In genomic region chr1:168313772-168314171, GRCm38 (mm10) we compare ENCODE assay signal across 19 mouse cellular contexts.
DNase-seq lines count a peak whose midpoint lies in the region; ATAC-seq and TF ChIP-seq lines count a peak whose summit lies in the region.
"Had no signal": no experiment of that assay in that cellular context is flagged by ENCODE, and none has a peak within 500 bp of the region (broad histone marks: within the 10 kb centered on the region; RNA-seq: fewer than 3 reads in every experiment).

No protein-coding gene starts in this region.

- no peak for TF ChIP-seq EP300 in liver, postnatal 0 days (IDR thresholded peaks at IDR 0.05; ENCODE audit: low read depth)
- no peak for TF ChIP-seq EP300 in MEL (IDR thresholded peaks at IDR 0.05; ENCODE audit: low read depth in 1 of 2, low read length in 2 of 2)

- peaks cover 87% of the 10 kb centered on the region for H3K4me1 ChIP-seq in liver, embryonic 12.5 days
- H3K4me1 ChIP-seq in liver, postnatal 0 days (ENCODE audit: insufficient read depth), result peaks cover 21% of the 10 kb centered on the region
- H3K4me1 ChIP-seq in MEL (ENCODE audit: control insufficient read depth in 1 of 2, insufficient read depth in 2 of 2, low read length in 2 of 2), result peaks cover 18 to 20% of the 10 kb centered on the region in 2 experiments
- peaks cover 76% of the 10 kb centered on the region for H3K4me1 ChIP-seq in liver, embryonic 15.5 days (replicated peaks)
- peaks cover 27% of the 10 kb centered on the region for H3K4me1 ChIP-seq in hindbrain, embryonic 10.5 days (replicated peaks)
- H3K4me1 ChIP-seq in cerebellum, adult 2 months (ENCODE audit: control insufficient read depth, insufficient read depth, low read length), result peaks cover 4% of the 10 kb centered on the region

- H3K4me2 ChIP-seq in liver, embryonic 12.5 days, result no peak overlapping the region
- H3K4me2 ChIP-seq in liver, postnatal 0 days (ENCODE audit: low read depth, low read length), result no peak overlapping the region
- H3K4me2 ChIP-seq in liver, embryonic 15.5 days, result no peak overlapping the region
- H3K4me2 ChIP-seq: embryonic facial prominence, embryonic 13.5 days; forebrain, embryonic 12.5 days; hindbrain, embryonic 15.5 days had no signal

- H3K27ac ChIP-seq in liver, embryonic 12.5 days, result peak overlapping the region; percentile 74
- no peak overlapping the region for H3K27ac ChIP-seq in liver, postnatal 0 days (ENCODE audit: low read depth)
- peak overlapping the region; percentile 51 for H3K27ac ChIP-seq in MEL (ENCODE audit: control insufficient read depth, low read depth, low read length)
- H3K27ac ChIP-seq in liver, embryonic 15.5 days (replicated peaks), result peak overlapping the region; percentile 92
- H3K27ac ChIP-seq in hindbrain, embryonic 10.5 days, result no peak overlapping the region
- H3K27ac ChIP-seq in cerebellum, adult 2 months (ENCODE audit: insufficient read depth, low read length), result no peak overlapping the region
- H3K27ac ChIP-seq: embryonic facial prominence, embryonic 13.5 days; forebrain, embryonic 12.5 days; hindbrain, embryonic 15.5 days had no signal

- no peak for TF ChIP-seq RAD21 in MEL (IDR thresholded peaks at IDR 0.05; ENCODE audit: low read depth, low read length)

- H3K9ac ChIP-seq in liver, embryonic 12.5 days, result peak overlapping the region; percentile 52; the same call in 1 of the 2 replicates
- H3K9ac ChIP-seq in liver, postnatal 0 days (replicated peaks), result no peak overlapping the region
- no peak overlapping the region for H3K9ac ChIP-seq in MEL (ENCODE audit: control insufficient read depth, low read depth, low read length, poor library complexity, severe bottlenecking)
- no peak overlapping the region for H3K9ac ChIP-seq in liver, embryonic 15.5 days
- H3K9ac ChIP-seq: embryonic facial prominence, embryonic 13.5 days; forebrain, embryonic 12.5 days; hindbrain, embryonic 15.5 days had no signal

- TF ChIP-seq CTCF in liver, postnatal 0 days (IDR thresholded peaks at IDR 0.05; ENCODE audit: low read depth), result no peak
- TF ChIP-seq CTCF in MEL (IDR thresholded peaks at IDR 0.05 in 2 of 3, conservative IDR thresholded peaks at IDR 0.05 in 1 of 3; ENCODE audit: control insufficient read depth in 1 of 3, insufficient read depth in 1 of 3, low read depth in 2 of 3, low read length in 3 of 3, poor library complexity in 1 of 3, severe bottlenecking in 1 of 3), result no peak
- TF ChIP-seq CTCF in cerebellum, adult 2 months (IDR thresholded peaks at IDR 0.05; ENCODE audit: borderline replicate concordance, insufficient read depth, low read depth, low read length), result no peak

- TF ChIP-seq POLR2A in MEL (IDR thresholded peaks at IDR 0.05; ENCODE audit: control insufficient read depth in 1 of 2, insufficient read depth in 1 of 2, low read depth in 1 of 2, low read length in 2 of 2, poor library complexity in 1 of 2), result no peak
- no peak for TF ChIP-seq POLR2A in cerebellum, adult 2 months (IDR thresholded peaks at IDR 0.05; ENCODE audit: borderline replicate concordance, insufficient read depth, low read length)

- no peaks in the 10 kb centered on the region for H3K79me2 ChIP-seq in MEL (ENCODE audit: control insufficient read depth, insufficient read depth, low read length, poor library complexity)

- no peaks in the 10 kb centered on the region for H3K36me3 ChIP-seq in liver, embryonic 12.5 days
- H3K36me3 ChIP-seq in liver, postnatal 0 days (replicated peaks; ENCODE audit: insufficient read depth, low read length), result no peaks in the 10 kb centered on the region
- H3K36me3 ChIP-seq in MEL (ENCODE audit: control insufficient read depth in 1 of 2, insufficient read depth in 2 of 2, low read length in 2 of 2), result peaks cover 0 to 20% of the 10 kb centered on the region in 2 experiments; a peak in 2 of 4 replicates
- no peaks in the 10 kb centered on the region for H3K36me3 ChIP-seq in liver, embryonic 15.5 days (replicated peaks)
- 0 out of 2 replicates have a peak, but pooled peaks cover 4% of the 10 kb centered on the region for H3K36me3 ChIP-seq in hindbrain, embryonic 10.5 days
- H3K36me3 ChIP-seq: forebrain, embryonic 12.5 days; hindbrain, embryonic 15.5 days had no signal

- H3K9me3 ChIP-seq in liver, embryonic 12.5 days (replicated peaks), result no peaks in the 10 kb centered on the region
- no peaks in the 10 kb centered on the region for H3K9me3 ChIP-seq in liver, postnatal 0 days (ENCODE audit: low read length)
- H3K9me3 ChIP-seq in MEL (replicated peaks; ENCODE audit: insufficient read depth, low read length), result no peaks in the 10 kb centered on the region
- no peaks in the 10 kb centered on the region for H3K9me3 ChIP-seq in liver, embryonic 15.5 days (replicated peaks)
- H3K9me3 ChIP-seq in hindbrain, embryonic 10.5 days, result no peaks in the 10 kb centered on the region
- H3K9me3 ChIP-seq: embryonic facial prominence, embryonic 13.5 days; forebrain, embryonic 12.5 days; hindbrain, embryonic 15.5 days had no signal

- DNase-seq in liver, postnatal 0 days, result no peak
- DNase-seq in MEL (ENCODE audit: low read depth, low spot score), result peak; percentile 70
- no peak for DNase-seq in hindbrain, embryonic 10.5 days (ENCODE audit: low spot score)
- DNase-seq in cerebellum, adult 2 months, result no peak
- DNase-seq: adrenal gland, adult 8-10 months; adrenal gland, postnatal 36 days; cerebellum, adult 9-10 months; cerebellum, postnatal 25 days; gastrocnemius, postnatal 10 days; heart, postnatal 10 days; heart, postnatal 4 days had no signal

- no peak overlapping the region for H3K4me3 ChIP-seq in liver, embryonic 12.5 days
- H3K4me3 ChIP-seq in liver, postnatal 0 days (ENCODE audit: low read depth, low read length), result no peak overlapping the region
- no peak overlapping the region for H3K4me3 ChIP-seq in MEL (ENCODE audit: control insufficient read depth in 1 of 2, insufficient read depth in 1 of 2, low read depth in 2 of 2, low read length in 2 of 2)
- H3K4me3 ChIP-seq in liver, embryonic 15.5 days (replicated peaks), result no peak overlapping the region
- H3K4me3 ChIP-seq in hindbrain, embryonic 10.5 days, result no peak overlapping the region
- H3K4me3 ChIP-seq in cerebellum, adult 2 months (replicated peaks; ENCODE audit: insufficient read depth, low read depth, low read length), result no peak overlapping the region
- H3K4me3 ChIP-seq: embryonic facial prominence, embryonic 13.5 days; forebrain, embryonic 12.5 days; hindbrain, embryonic 15.5 days had no signal

- no peaks in the 10 kb centered on the region; the same call in 1 of the 2 replicates for H3K27me3 ChIP-seq in liver, embryonic 12.5 days (replicated peaks)
- no peaks in the 10 kb centered on the region for H3K27me3 ChIP-seq in liver, postnatal 0 days (ENCODE audit: insufficient read depth, low read length)
- H3K27me3 ChIP-seq in MEL (ENCODE audit: control insufficient read depth in 1 of 2, insufficient read depth in 2 of 2, low read length in 2 of 2), result no peaks in the 10 kb centered on the region
- H3K27me3 ChIP-seq in liver, embryonic 15.5 days, result peaks cover 13% of the 10 kb centered on the region; the same call in 1 of the 2 replicates
- no peaks in the 10 kb centered on the region for H3K27me3 ChIP-seq in hindbrain, embryonic 10.5 days (ENCODE audit: insufficient read depth, poor library complexity, severe bottlenecking)
- H3K27me3 ChIP-seq in cerebellum, adult 2 months (ENCODE audit: control insufficient read depth, insufficient read depth, low read length), result no peaks in the 10 kb centered on the region; the same call in 1 of the 2 replicates
- H3K27me3 ChIP-seq: CH12.LX; embryonic facial prominence, embryonic 13.5 days; forebrain, embryonic 12.5 days; hindbrain, embryonic 15.5 days had no signal

- no peak for ATAC-seq in liver, embryonic 12.5 days
- ATAC-seq in liver, postnatal 0 days, result no peak
- no peak for ATAC-seq in liver, embryonic 15.5 days (ENCODE audit: insufficient read depth)
- ATAC-seq in neutrophil, adult 5-6 weeks (ENCODE audit: extremely low read depth, insufficient number of reproducible peaks, low FRiP score, poor library complexity, severe bottlenecking), result peak; percentile 69; the same call in 1 of the 2 replicates
- ATAC-seq: forebrain, embryonic 16.5 days had no signal

TF ChIP-seq in MEL, 35 proteins besides CTCF, POLR2A, EP300 and RAD21:
- TF ChIP-seq UBTF (IDR thresholded peaks at IDR 0.05; ENCODE audit: borderline replicate concordance, insufficient read depth, low read depth, low read length) (no peak), MAFK (IDR thresholded peaks at IDR 0.05; ENCODE audit: borderline replicate concordance, low read depth, low read length) (no peak), MAX (IDR thresholded peaks at IDR 0.05; ENCODE audit: low read length) (no peak), ETS1 (IDR thresholded peaks at IDR 0.05; ENCODE audit: low read depth, low read length) (no peak), ZMIZ1 (IDR thresholded peaks at IDR 0.05; ENCODE audit: low read depth, low read length) (no peak), SIN3A (IDR thresholded peaks at IDR 0.05; ENCODE audit: low read length) (no peak), RCOR1 (IDR thresholded peaks at IDR 0.05; ENCODE audit: low read depth, low read length) (no peak), POLR2AphosphoS2 (IDR thresholded peaks at IDR 0.05; ENCODE audit: low read length) (no peak), MYB (IDR thresholded peaks at IDR 0.05; ENCODE audit: low read depth, low read length) (no peak), MAZ (IDR thresholded peaks at IDR 0.05; ENCODE audit: low read depth, low read length) (no peak), JUND (IDR thresholded peaks at IDR 0.05; ENCODE audit: low read depth, low read length) (no peak), ZC3H11A (IDR thresholded peaks at IDR 0.05; ENCODE audit: low read depth, low read length) (no peak), MYC (IDR thresholded peaks at IDR 0.05; ENCODE audit: low read depth, low read length) (no peak), KAT2A (conservative IDR thresholded peaks at IDR 0.05; ENCODE audit: low read depth, low read length) (no peak), HCFC1 (IDR thresholded peaks at IDR 0.05; ENCODE audit: low read depth, low read length) (no peak), ELF1 (IDR thresholded peaks at IDR 0.05; ENCODE audit: low read depth, low read length) (no peak), NELFE (IDR thresholded peaks at IDR 0.05; ENCODE audit: low read depth, low read length) (no peak), CHD2 (IDR thresholded peaks at IDR 0.05; ENCODE audit: low read length) (no peak)

Comparison
In these comparisons a context has a peak if more than half of its experiments do, and no peak if none do; other contexts are left out.
1. H3K27ac ChIP-seq: peak in liver, embryonic 12.5 days (single experiment), MEL (single experiment) and liver, embryonic 15.5 days (single experiment); none in liver, postnatal 0 days (single experiment), hindbrain, embryonic 10.5 days (single experiment) and cerebellum, adult 2 months (single experiment).